Mouse (Mus musculus) urinary bladder, postnatal 4 days (tissue): Measurements from ENCODE around the gene E330017A01Rik.

Experiments used
- DNase-seq, 2 experiments: peaks; one replicate each; pipeline ENCODE4 v3.0.0; 2021 to 2022; ENCODE audit warnings: low spot score in 2 of 2

Gene E330017A01Rik

GRCm38 (mm10) chr16:58591299-58591698 is 47.2 kb downstream of the E330017A01Rik start:
- DNase-seq = no peak

DNA sequence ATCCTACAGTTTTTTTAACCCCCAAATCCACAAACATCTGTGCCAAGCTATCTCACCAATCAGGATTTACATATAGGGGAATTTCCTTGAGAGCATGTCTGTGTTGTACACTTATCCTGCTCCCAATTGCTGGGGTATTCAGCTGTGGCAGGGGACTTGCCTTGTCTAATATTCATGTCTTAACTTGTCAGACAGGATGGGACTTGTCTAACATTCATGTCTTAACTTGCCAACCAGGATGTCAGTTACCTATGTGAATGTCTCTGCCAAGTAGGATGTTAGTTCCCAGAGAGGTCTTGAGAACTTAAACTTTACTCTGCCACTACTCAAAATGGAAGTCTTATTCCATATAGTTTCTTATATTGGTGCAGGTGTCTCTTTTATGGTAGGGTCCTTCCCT is 49.1 kb downstream of the E330017A01Rik start:
- DNase-seq = no peak
